Mouse (Mus musculus) small intestine, adult 2 months (tissue): ENCODE results near the gene Atg101. TPM values are rescaled to one million over a fixed set of nuclear protein-coding genes. Genes with fewer than 3 reads are reported as not detected.

Experiments
- H3K27ac ChIP-seq: fragments of 200-500 bp; 2 replicates; pipeline ENCODE4 v1.5.1; 2012; ENCODE audit warnings: low read depth, low read length, control low read depth, inconsistent platforms; ENCODE audit not compliant: insufficient read depth
- H3K27me3 ChIP-seq: fragments of 200-500 bp; 2 replicates; pipeline ENCODE4 v1.6.1; 2012; ENCODE audit warnings: mild to moderate bottlenecking, moderate library complexity, low read length, inconsistent platforms; ENCODE audit not compliant: control insufficient read depth, insufficient read depth
- H3K36me3 ChIP-seq: fragments of 200-500 bp; 2 replicates; pipeline ENCODE4 v1.6.1; 2012; ENCODE audit warnings: mild to moderate bottlenecking, low read length, control low read depth, inconsistent platforms; ENCODE audit not compliant: control insufficient read depth, insufficient read depth
- H3K4me1 ChIP-seq: fragments of 200-500 bp; 2 replicates; pipeline ENCODE4 v1.6.1; 2012; ENCODE audit warnings: low read length, inconsistent platforms, mixed read lengths; ENCODE audit not compliant: control insufficient read depth, insufficient read depth, insufficient read length
- H3K4me3 ChIP-seq: fragments of 200-500 bp; 2 replicates; pipeline ENCODE4 v1.5.1; 2012; ENCODE audit warnings: low read depth, mild to moderate bottlenecking, control low read depth, inconsistent platforms, low read length, moderate library complexity
- CTCF ChIP-seq: fragments of 200-500 bp; IDR thresholded peaks from 2 replicates; pipeline ENCODE4 v1.5.1; 2012; ENCODE audit warnings: low read depth, mild to moderate bottlenecking, control low read depth, inconsistent platforms, low read length, moderate library complexity, mixed read lengths; ENCODE audit not compliant: insufficient replicate concordance, insufficient read length; ENCODE audit errors: extremely low read depth
- POLR2A ChIP-seq: fragments of 200-500 bp; IDR thresholded peaks from 2 replicates; pipeline ENCODE4 v1.6.1; 2012; ENCODE audit warnings: low read depth, mild to moderate bottlenecking, control low read depth, inconsistent platforms, low read length, moderate library complexity
- WGBS: fragments of 180-500 bp; shearing (Covaris S2); methylation state at CpG from one replicate; pipeline ENCODE4 v1.1.7; 2018; 5-methylcytosine and 5-hydroxymethylcytosine counted together
- polyA plus RNA-seq: library from polyadenylated mRNA; depleted of rRNA; stranded (reverse); fragments of >200 nt; gene quantifications from 2 replicates; pipeline ENCODE4 v1.2.3, GENCODE M21; 2012

Gene Atg101
- polyA plus RNA-seq, 1 experiment = 38.4 TPM

DNA sequence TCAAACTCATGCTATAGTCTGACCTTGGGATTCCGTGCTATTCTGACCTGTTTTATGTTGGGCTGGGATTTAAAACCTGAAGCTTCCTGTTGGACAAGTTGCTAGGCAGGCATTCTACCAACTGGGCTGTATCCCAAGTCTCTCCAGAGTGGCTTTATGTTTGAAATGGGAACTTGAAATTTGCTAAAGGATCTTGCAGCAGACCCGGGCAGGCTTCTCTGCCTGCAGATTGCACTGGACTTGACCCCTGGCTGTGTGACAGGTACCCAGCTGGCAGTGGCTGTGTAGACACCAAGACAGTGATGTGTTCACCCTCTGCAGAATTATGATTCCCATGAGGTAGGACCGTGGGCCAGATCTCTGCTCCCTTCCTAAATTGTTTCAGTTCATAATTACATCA lies 7.9 kb downstream of the Atg101 start:
- Histone ChIP-seq H3K36me3 (peaks cover 42% of the 10 kb centered on the region), H3K27me3 (no peaks in the 10 kb centered on the region), H3K4me3 (no peak overlapping the region), H3K4me1 (no peaks in the 10 kb centered on the region), H3K27ac (no peak overlapping the region)
- TF ChIP-seq POLR2A (no peak), CTCF (no peak)
- 53% methylated on average over 3 of the region's 3 CpGs for WGBS

- Histone ChIP-seq H3K36me3 (peaks cover 34% of the 10 kb centered on the region), H3K4me1 (no peaks in the 10 kb centered on the region), H3K4me3 (no peak within 1 kb of the TSS), H3K27ac (no peak within 1 kb of the TSS), H3K27me3 (no peaks in the 10 kb centered on the region)
- TF ChIP-seq POLR2A = no peak
- 72% methylated on average over 18 of the region's 18 CpGs for WGBS
These were observed 9.1 kb downstream of the Atg101 start, which contains the start of gene 6030408B16Rik for GRCm38 (mm10) chr15:101293025-101293621. Gene 6030408B16Rik (plus strand): TSS chr15:101293212.

GRCm38 (mm10) chr15:101294028-101294894 lies 10.2 kb downstream of the Atg101 start:
- no peak overlapping the region for H3K4me3 ChIP-seq

DNA sequence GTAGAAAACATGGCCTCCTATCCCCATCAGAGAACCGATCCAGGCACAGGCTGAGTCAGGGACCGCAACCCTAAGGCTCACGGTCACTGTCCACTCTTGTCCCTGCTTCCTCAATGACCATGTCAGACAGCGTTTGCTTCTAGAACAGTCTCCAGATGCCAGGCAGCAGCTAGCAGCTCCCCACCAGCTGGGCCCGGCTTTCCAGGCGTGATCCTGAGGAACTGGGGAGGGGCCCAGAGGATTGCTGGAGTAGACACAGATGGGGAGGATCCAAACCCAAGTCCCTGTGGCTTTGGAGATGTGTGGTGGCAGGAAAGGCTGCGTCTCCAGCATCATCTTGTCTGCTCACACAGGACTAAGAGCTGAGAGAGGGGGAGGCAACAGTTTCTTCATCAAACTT lies 11.0 kb downstream of the Atg101 start:
- peaks cover 18% of the 10 kb centered on the region for H3K36me3 ChIP-seq
- H3K27ac ChIP-seq = no peak overlapping the region
- TF ChIP-seq CTCF (no peak), POLR2A (no peak)
- no peaks in the 10 kb centered on the region for H3K4me1 ChIP-seq
- no peak overlapping the region for H3K4me3 ChIP-seq
- WGBS = 65% methylated on average over 7 of the region's 7 CpGs
- no peaks in the 10 kb centered on the region for H3K27me3 ChIP-seq

More at GRCm38 (mm10) chr15:101294028-101294894, 10.2 kb downstream of the Atg101 start:
- no peak for TF ChIP-seq POLR2A
- no peak for TF ChIP-seq CTCF
- H3K27ac ChIP-seq = no peak overlapping the region
- no peaks in the 10 kb centered on the region for H3K27me3 ChIP-seq
- 64% methylated on average over 16 of the region's 16 CpGs for WGBS
- H3K4me1 ChIP-seq = no peaks in the 10 kb centered on the region
- peaks cover 25% of the 10 kb centered on the region for H3K36me3 ChIP-seq

GRCm38 (mm10) chr15:101295616-101296015 lies 11.5 kb downstream of the Atg101 start:
- Histone ChIP-seq H3K27me3 (no peaks in the 10 kb centered on the region), H3K4me3 (no peak overlapping the region), H3K36me3 (peaks cover 12% of the 10 kb centered on the region), H3K27ac (no peak overlapping the region), H3K4me1 (no peaks in the 10 kb centered on the region)
- WGBS = 91% methylated on average over 10 of the region's 10 CpGs
- TF ChIP-seq CTCF = no peak
- TF ChIP-seq POLR2A = no peak

GRCm38 (mm10) chr15:101296091-101296490 lies 12.0 kb downstream of the Atg101 start:
- no peaks in the 10 kb centered on the region for H3K27me3 ChIP-seq
- TF ChIP-seq POLR2A (no peak), CTCF (no peak)
- 84% methylated on average over 11 of the region's 11 CpGs for WGBS
- H3K4me1 ChIP-seq = no peaks in the 10 kb centered on the region
- H3K27ac ChIP-seq = no peak overlapping the region
- peaks cover 8% of the 10 kb centered on the region for H3K36me3 ChIP-seq
- H3K4me3 ChIP-seq = no peak overlapping the region

- Histone ChIP-seq H3K4me3 (no peak overlapping the region), H3K27ac (no peak overlapping the region), H3K27me3 (no peaks in the 10 kb centered on the region), H3K4me1 (no peaks in the 10 kb centered on the region), H3K36me3 (no peaks in the 10 kb centered on the region)
- TF ChIP-seq POLR2A = no peak
- 56% methylated on average over 7 of the region's 7 CpGs for WGBS
These were observed 13.9 kb downstream of the Atg101 start for GRCm38 (mm10) chr15:101297988-101298387.
